Mouse (Mus musculus) stomach, embryonic 14.5 days (tissue): Measurements from ENCODE around the gene Gp2. TPM values are rescaled to one million over a fixed set of nuclear protein-coding genes. Genes with fewer than 3 reads are reported as not detected.

Experiments
- ATAC-seq: fragments of 200-750 bp; cut with Nextera tagmentation; 2 replicates; pipeline ENCODE4 v1.8.0; 2017; ENCODE audit warnings: low read depth, moderate TSS enrichment; ENCODE audit not compliant: insufficient number of reproducible peaks, insufficient read depth, low FRiP score
- H3K27ac ChIP-seq: fragments of 300-500 bp; sonication (generic); 2 replicates; pipeline ENCODE4 v1.5.1; 2014; ENCODE audit warnings: mild to moderate bottlenecking, low read length, moderate library complexity, mixed read lengths
- H3K27me3 ChIP-seq: fragments of 300-500 bp; sonication (generic); 2 replicates; pipeline ENCODE4 v1.6.1; 2014; ENCODE audit warnings: low read length, control low read depth, mixed read lengths; ENCODE audit not compliant: control insufficient read depth, insufficient read depth
- H3K36me3 ChIP-seq: fragments of 300-500 bp; sonication (generic); 2 replicates; pipeline ENCODE4 v1.6.1; 2014; ENCODE audit warnings: mild to moderate bottlenecking, control low read depth, low read length, moderate library complexity, mixed read lengths; ENCODE audit not compliant: control insufficient read depth, insufficient read depth
- H3K4me1 ChIP-seq: fragments of 300-500 bp; sonication (generic); 2 replicates; pipeline ENCODE4 v1.6.1; 2014; ENCODE audit warnings: low read length, control low read depth, mixed read lengths; ENCODE audit not compliant: control insufficient read depth, insufficient read depth
- H3K4me2 ChIP-seq: fragments of 300-500 bp; sonication (generic); replicated peaks from 2 replicates; pipeline ENCODE4 v1.6.1; 2014; ENCODE audit warnings: low read depth, low read length, control low read depth
- H3K4me3 ChIP-seq: fragments of 300-500 bp; sonication (generic); 2 replicates; pipeline ENCODE4 v1.5.1; 2014; ENCODE audit warnings: low read depth, low read length, control low read depth
- H3K9ac ChIP-seq: fragments of 300-500 bp; sonication (generic); replicated peaks from 2 replicates; pipeline ENCODE4 v1.6.1; 2014; ENCODE audit warnings: low read depth, mild to moderate bottlenecking, control low read depth, low read length, moderate library complexity, mixed read lengths
- H3K9me3 ChIP-seq: fragments of 300-500 bp; sonication (generic); 2 replicates; pipeline ENCODE4 v1.6.1; 2016; ENCODE audit warnings: low read depth, low read length, control low read depth; ENCODE audit not compliant: control insufficient read depth
- WGBS: fragments of 180-500 bp; shearing (Covaris S2); extraction: QIAGEN DNeasy Blood & Tissue Kit; methylation state at CpG from one replicate; pipeline ENCODE4 v1.1.7; 2014; 5-methylcytosine and 5-hydroxymethylcytosine counted together
- polyA plus RNA-seq: library from polyadenylated mRNA; unstranded; fragments of >200 nt; fragmentation: Nextera tagmentation; extraction: Ambion mirVana; gene quantifications from 2 replicates; pipeline ENCODE4 v1.2.1, GENCODE M21; 2014

Gene Gp2
- polyA plus RNA-seq = not detected in 2 replicates

GRCm38 (mm10) chr7:119459185-119459584 is at the start of gene Gp2:
TSS of gene Gp2 (minus strand) at chr7:119459285.
- 81% methylated on average over 6 of the region's 6 CpGs for WGBS

DNA sequence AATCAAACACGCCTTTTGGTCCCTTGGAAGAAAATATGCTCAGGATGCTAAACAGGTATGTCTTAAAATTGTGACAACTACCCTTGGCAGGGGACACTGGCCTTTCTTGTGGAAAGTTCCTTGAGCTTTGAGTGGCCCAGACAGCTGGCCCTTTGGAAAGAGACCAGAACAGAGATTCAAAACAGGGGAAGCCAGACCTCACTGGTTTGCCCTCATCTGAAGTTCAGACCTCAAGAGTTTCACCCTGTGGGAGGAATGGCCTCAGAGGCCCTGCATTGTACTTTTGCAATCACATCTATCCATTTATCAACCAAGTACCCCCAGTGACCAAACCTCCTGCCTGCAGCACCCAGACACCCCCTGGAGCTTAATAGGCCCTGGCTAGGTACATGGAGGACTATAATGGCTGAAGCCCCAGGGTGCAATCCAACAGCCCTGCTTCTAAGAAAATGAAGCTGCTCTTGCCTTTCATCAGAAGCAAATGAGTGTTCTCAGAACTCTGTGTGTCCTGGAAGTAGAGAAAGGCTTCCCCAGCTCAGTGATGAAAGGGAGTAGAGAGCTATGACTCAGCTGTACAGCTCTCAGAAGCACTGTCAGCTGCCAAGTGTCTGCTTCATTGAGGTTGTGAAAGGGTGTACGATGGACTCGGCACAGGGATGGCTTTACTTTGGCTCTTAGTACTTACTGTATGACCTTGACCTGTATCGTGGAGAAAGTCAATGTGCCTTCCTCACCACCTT is 31.1 kb upstream of the Gp2 start:
- Histone ChIP-seq H3K9me3 (no peaks in the 10 kb centered on the region), H3K9ac (no peak overlapping the region), H3K27ac (no peak overlapping the region), H3K36me3 (no peaks in the 10 kb centered on the region), H3K27me3 (no peaks in the 10 kb centered on the region), H3K4me2 (no peak overlapping the region), H3K4me1 (no peaks in the 10 kb centered on the region), H3K4me3 (no peak overlapping the region)
- WGBS = 85% methylated on average over 4 of the region's 4 CpGs
- ATAC-seq = no peak

More at GRCm38 (mm10) chr7:119459185-119459584, at the start of gene Gp2:
- Histone ChIP-seq H3K27ac (no peak within 1 kb of the TSS), H3K4me3 (no peak within 1 kb of the TSS), H3K4me2 (no peak within 1 kb of the TSS), H3K36me3 (no peaks in the 10 kb centered on the region), H3K27me3 (no peaks in the 10 kb centered on the region), H3K4me1 (no peaks in the 10 kb centered on the region), H3K9me3 (no peaks in the 10 kb centered on the region), H3K9ac (no peak within 1 kb of the TSS)
- ATAC-seq = no peak

GRCm38 (mm10) chr7:119486683-119487082 is 27.6 kb upstream of the Gp2 start:
- Histone ChIP-seq H3K9ac (no peak overlapping the region), H3K27me3 (no peaks in the 10 kb centered on the region), H3K4me1 (no peaks in the 10 kb centered on the region), H3K27ac (no peak overlapping the region), H3K9me3 (no peaks in the 10 kb centered on the region), H3K4me2 (no peak overlapping the region), H3K4me3 (no peak overlapping the region), H3K36me3 (no peaks in the 10 kb centered on the region)
- no peak for ATAC-seq
- WGBS = 88% methylated on average over 5 of the region's 5 CpGs

DNA sequence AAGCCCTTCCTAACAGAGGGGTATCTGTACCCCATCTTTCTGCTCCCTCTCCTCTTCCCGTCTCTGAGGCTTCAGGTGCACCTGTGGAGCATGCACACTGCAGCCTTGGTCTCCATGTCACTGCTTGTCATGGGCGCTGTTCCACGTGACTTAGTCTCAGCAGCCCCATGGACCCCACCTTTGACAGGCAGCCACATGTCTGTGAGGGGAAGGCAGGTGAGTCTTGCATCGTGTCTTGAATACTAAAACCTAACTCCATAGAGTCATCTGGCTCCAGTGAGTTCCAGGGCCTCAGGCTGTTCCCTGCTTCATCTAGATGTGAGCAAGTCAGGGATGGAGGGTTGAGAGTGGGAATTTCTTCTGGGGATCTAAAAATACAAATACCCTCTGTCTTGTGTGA is 25.1 kb upstream of the Gp2 start:
- Histone ChIP-seq H3K27me3 (no peaks in the 10 kb centered on the region), H3K9me3 (no peaks in the 10 kb centered on the region), H3K27ac (no peak overlapping the region), H3K4me1 (no peaks in the 10 kb centered on the region), H3K4me3 (no peak overlapping the region), H3K4me2 (no peak overlapping the region), H3K9ac (no peak overlapping the region), H3K36me3 (no peaks in the 10 kb centered on the region)
- ATAC-seq = no peak
- WGBS = 82% methylated on average over 4 of the region's 4 CpGs

DNA sequence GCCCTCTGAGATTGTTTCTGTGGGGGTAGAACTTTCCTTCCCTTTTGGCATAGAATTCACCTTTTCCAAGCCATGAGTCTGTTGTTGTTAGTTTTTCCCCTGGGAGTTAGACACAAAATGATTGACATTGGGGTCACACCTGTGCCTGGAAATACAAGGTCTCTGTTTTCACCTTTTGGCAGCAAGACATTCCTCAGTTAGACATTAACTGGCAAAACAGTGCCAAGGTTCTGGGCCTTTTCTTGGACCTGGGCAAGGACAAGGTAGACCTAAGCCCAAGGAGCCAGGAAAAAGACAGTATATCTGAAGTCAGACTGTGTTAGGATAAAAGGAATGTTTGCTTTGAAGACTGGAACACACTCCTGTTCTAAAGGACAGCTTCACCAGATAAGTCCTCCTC is 20.2 kb upstream of the Gp2 start, which contains the start of gene Umod:
Gene Umod (minus strand): TSS at position 27 of the 400 bp plus-strand sequence.
- Histone ChIP-seq H3K4me1 (no peaks in the 10 kb centered on the region), H3K36me3 (no peaks in the 10 kb centered on the region), H3K27ac (no peak within 1 kb of the TSS), H3K9me3 (no peaks in the 10 kb centered on the region), H3K27me3 (no peaks in the 10 kb centered on the region), H3K9ac (no peak within 1 kb of the TSS), H3K4me2 (no peak within 1 kb of the TSS), H3K4me3 (no peak within 1 kb of the TSS)
- no peak for ATAC-seq

DNA sequence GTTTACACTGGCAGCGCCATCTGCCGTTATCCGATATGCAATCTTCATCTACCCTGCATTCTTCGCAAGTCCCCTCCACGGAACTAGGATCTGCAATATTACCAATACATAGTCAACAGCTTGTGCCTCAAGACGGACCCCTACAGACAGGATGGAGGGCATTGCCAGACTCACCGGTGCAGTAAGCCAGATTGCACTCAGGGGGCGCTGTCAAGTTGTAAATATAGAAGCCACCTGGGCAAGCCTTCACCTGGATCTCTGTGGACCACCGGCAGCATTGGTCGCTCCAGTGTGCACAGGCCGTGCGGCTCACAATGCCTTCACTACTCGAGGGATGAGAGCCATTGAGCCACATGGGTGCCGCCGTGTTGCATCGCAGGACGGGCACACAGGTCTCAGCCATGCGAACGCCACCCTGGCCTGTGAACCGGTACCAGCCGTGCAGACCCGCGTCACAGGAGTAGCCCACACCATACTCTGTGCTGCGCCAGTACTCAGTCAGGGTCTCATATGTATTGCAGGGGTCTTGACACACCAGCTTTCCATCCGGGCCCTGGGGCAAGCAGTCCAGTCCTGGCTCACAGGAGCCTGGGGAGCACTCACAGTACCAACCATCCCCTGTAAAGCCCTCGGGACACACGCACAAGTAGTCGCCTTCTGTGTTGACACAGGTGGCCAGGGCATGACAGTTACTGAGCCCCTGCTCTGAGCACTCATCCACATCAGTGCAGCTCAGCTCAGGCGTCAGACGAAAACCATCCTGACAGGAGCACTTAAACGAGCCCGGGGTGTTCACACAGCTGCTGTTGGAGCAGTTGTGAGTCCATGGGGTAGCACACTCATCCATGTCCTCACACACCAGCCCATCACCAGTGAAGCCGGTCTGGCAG is 17.7 kb upstream of the Gp2 start:
- Histone ChIP-seq H3K4me1 (no peaks in the 10 kb centered on the region), H3K4me3 (no peak overlapping the region), H3K27me3 (no peaks in the 10 kb centered on the region), H3K9ac (no peak overlapping the region), H3K4me2 (no peak overlapping the region), H3K9me3 (no peaks in the 10 kb centered on the region), H3K36me3 (no peaks in the 10 kb centered on the region), H3K27ac (no peak overlapping the region)
- 67% methylated on average over 33 of the region's 33 CpGs for WGBS
- ATAC-seq = no peak

DNA sequence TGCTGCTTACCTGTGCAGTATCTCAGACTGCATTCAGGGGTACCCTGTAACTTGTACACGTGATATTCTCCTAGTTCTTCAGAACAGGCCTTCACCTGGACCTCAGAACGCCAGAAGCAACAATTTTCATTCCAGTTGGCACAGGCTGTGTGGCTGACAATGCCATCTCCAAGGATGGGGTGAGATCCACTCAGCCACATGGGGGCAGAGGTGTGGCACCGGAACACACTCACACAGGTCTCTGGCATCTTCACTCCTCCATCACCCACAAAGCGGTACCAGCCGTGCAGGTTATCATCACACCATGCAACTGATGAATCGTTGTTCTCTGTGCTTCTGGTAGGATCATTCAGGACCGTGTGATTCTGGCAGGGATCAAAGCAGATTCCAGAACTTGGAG is 4.9 kb downstream of the Gp2 start:
- H3K4me1 ChIP-seq = no peaks in the 10 kb centered on the region
- no peak overlapping the region for H3K4me3 ChIP-seq
- no peaks in the 10 kb centered on the region for H3K27me3 ChIP-seq
- no peak for ATAC-seq
- H3K27ac ChIP-seq = no peak overlapping the region
- 79% methylated on average over 7 of the region's 7 CpGs for WGBS
- H3K9ac ChIP-seq = no peak overlapping the region
- H3K4me2 ChIP-seq = no peak overlapping the region
- no peaks in the 10 kb centered on the region for H3K9me3 ChIP-seq
- H3K36me3 ChIP-seq = no peaks in the 10 kb centered on the region

DNA sequence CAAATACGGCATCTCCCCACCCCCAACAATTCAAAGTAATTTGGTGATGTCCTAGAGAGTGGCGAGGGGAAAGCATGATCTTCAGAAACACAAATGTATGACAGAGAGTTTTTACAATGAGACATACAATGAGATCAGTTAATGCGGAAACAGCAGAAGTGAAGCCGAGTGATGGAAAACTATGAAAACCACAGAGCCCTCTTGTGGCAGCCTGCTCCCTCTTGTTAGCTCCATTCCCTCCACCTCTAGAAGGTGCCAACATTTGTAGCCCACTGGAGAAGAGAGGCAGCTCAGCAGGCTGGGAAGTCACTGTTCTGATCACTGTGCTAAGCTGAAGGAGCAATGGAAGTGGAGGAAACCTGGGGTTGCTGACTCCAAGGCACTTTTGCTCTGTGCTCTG is 15.2 kb downstream of the Gp2 start:
- Histone ChIP-seq H3K9ac (no peak overlapping the region), H3K36me3 (no peaks in the 10 kb centered on the region), H3K27me3 (no peaks in the 10 kb centered on the region), H3K9me3 (no peaks in the 10 kb centered on the region), H3K4me2 (no peak overlapping the region), H3K27ac (no peak overlapping the region), H3K4me3 (no peak overlapping the region), H3K4me1 (no peaks in the 10 kb centered on the region)
- ATAC-seq = no peak
- 65% methylated on average over 4 of the region's 4 CpGs for WGBS
